Mouse (Mus musculus) spleen, adult 12 weeks (tissue): ENCODE measurements around the gene Acsm5.

Experiments used
- DNase-seq: peaks from one replicate; pipeline ENCODE4 v3.0.0; 2022; ENCODE audit warnings: low spot score

The Acsm5 gene

GRCm38 (mm10) chr7:119519163-119519562 is at the start of gene Acsm5:
Gene Acsm5, plus strand, starts transcription at chr7:119519463.
- DNase-seq = no peak

GRCm38 (mm10) chr7:119476500-119477389 is 42.5 kb upstream of the Acsm5 start:
- no peak for DNase-seq

GRCm38 (mm10) chr7:119479256-119479655 is 40.0 kb upstream of the Acsm5 start, which contains the start of gene Umod:
Gene Umod, minus strand, starts transcription at chr7:119479282.
- no peak for DNase-seq

GRCm38 (mm10) chr7:119484154-119484553 is 35.1 kb upstream of the Acsm5 start:
- DNase-seq = no peak

GRCm38 (mm10) chr7:119486683-119487082 is 32.6 kb upstream of the Acsm5 start:
- DNase-seq = no peak

- no peak for DNase-seq
These were observed 29.1 kb upstream of the Acsm5 start for GRCm38 (mm10) chr7:119490041-119490780.

GRCm38 (mm10) chr7:119511143-119511542 is 8.1 kb upstream of the Acsm5 start:
- DNase-seq = no peak

- DNase-seq = no peak
These were observed 6.2 kb upstream of the Acsm5 start for GRCm38 (mm10) chr7:119513056-119513455.

GRCm38 (mm10) chr7:119515492-119516271 is 3.6 kb upstream of the Acsm5 start:
- DNase-seq = no peak

GRCm38 (mm10) chr7:119516272-119516558 is 3.0 kb upstream of the Acsm5 start:
- DNase-seq = no peak

- DNase-seq = peak; percentile 2
These were observed 391 bp downstream of the Acsm5 start for GRCm38 (mm10) chr7:119519654-119520053.

GRCm38 (mm10) chr7:119521816-119522215 is 2.6 kb downstream of the Acsm5 start:
- no peak for DNase-seq

GRCm38 (mm10) chr7:119522385-119522784 is 3.1 kb downstream of the Acsm5 start:
- DNase-seq = no peak

GRCm38 (mm10) chr7:119523389-119523788 is 4.1 kb downstream of the Acsm5 start, which contains the start of gene Pdilt:
Gene Pdilt, minus strand, starts transcription at chr7:119523489.
- DNase-seq = no peak

- DNase-seq = no peak
These were observed 6.6 kb downstream of the Acsm5 start for GRCm38 (mm10) chr7:119525881-119526281.

GRCm38 (mm10) chr7:119526486-119526885 is 7.2 kb downstream of the Acsm5 start:
- no peak for DNase-seq

- no peak for DNase-seq
These were observed 7.9 kb downstream of the Acsm5 start for GRCm38 (mm10) chr7:119527135-119527534.

GRCm38 (mm10) chr7:119527548-119527947 is 8.3 kb downstream of the Acsm5 start:
- DNase-seq = no peak

GRCm38 (mm10) chr7:119528617-119529016 is 9.4 kb downstream of the Acsm5 start:
- no peak for DNase-seq

- no peak for DNase-seq
These were observed 13.7 kb downstream of the Acsm5 start for GRCm38 (mm10) chr7:119532924-119533323.

GRCm38 (mm10) chr7:119534389-119534788 is 15.1 kb downstream of the Acsm5 start:
- no peak for DNase-seq

GRCm38 (mm10) chr7:119542445-119542844 is 23.2 kb downstream of the Acsm5 start:
- DNase-seq = no peak
